Comparison of ENCODE assay signal across 8 mouse cellular contexts in genomic region chr4:103213859-103214497, GRCm38 (mm10). TPM values are rescaled to one million over a fixed set of nuclear protein-coding genes. Genes with fewer than 3 reads are reported as not detected.
A peak's percentile ranks its signal among the peaks of the same experiment; 100 is the strongest.
DNase-seq lines count a peak whose midpoint lies in the region; ATAC-seq lines count a peak whose summit lies in the region.

No protein-coding gene starts in this region.

- H3K27me3 ChIP-seq in heart, embryonic 11.5 days (ENCODE audit: control insufficient read depth, insufficient read depth, low read length): no peaks in the 10 kb centered on the region
- no peaks in the 10 kb centered on the region for H3K27me3 ChIP-seq in hindbrain, embryonic 10.5 days (ENCODE audit: insufficient read depth, poor library complexity, severe bottlenecking)
- no peaks in the 10 kb centered on the region for H3K27me3 ChIP-seq in liver, embryonic 13.5 days
- H3K27me3 ChIP-seq in stomach, embryonic 14.5 days (ENCODE audit: control insufficient read depth, insufficient read depth, low read length): no peaks in the 10 kb centered on the region

- DNase-seq in heart, postnatal 4 days: no peak
- peak; percentile 70 for DNase-seq in CD4-positive, CD25-positive, alpha-beta regulatory T cell, adult 2 months (ENCODE audit: low read depth, low spot score)
- peak; percentile 15 to 27 for DNase-seq in cerebellum, postnatal 36 days
- peak; percentile 19 for DNase-seq in hindbrain, embryonic 10.5 days (ENCODE audit: low spot score)
- no peak for DNase-seq in liver, embryonic 13.5 days
- no peak for DNase-seq in spleen, postnatal 4 days (ENCODE audit: low spot score in 2 of 2)

- H3K27ac ChIP-seq in heart, embryonic 11.5 days (ENCODE audit: low read depth, low read length): peak overlapping the region; percentile 96
- peak overlapping the region; percentile 98 for H3K27ac ChIP-seq in hindbrain, embryonic 10.5 days
- H3K27ac ChIP-seq in liver, embryonic 13.5 days: peak overlapping the region; percentile 92
- H3K27ac ChIP-seq in stomach, embryonic 14.5 days (ENCODE audit: low read length): peak overlapping the region; percentile 96

- no peaks in the 10 kb centered on the region for H3K9me3 ChIP-seq in heart, embryonic 11.5 days (replicated peaks; ENCODE audit: control insufficient read depth, low read length)
- no peaks in the 10 kb centered on the region for H3K9me3 ChIP-seq in hindbrain, embryonic 10.5 days
- no peaks in the 10 kb centered on the region for H3K9me3 ChIP-seq in liver, embryonic 13.5 days (replicated peaks)
- H3K9me3 ChIP-seq in stomach, embryonic 14.5 days (ENCODE audit: control insufficient read depth, low read depth, low read length): no peaks in the 10 kb centered on the region

- peak overlapping the region; percentile 74 for H3K4me2 ChIP-seq in heart, embryonic 11.5 days
- H3K4me2 ChIP-seq in liver, embryonic 13.5 days: peak overlapping the region; percentile 90
- peak overlapping the region; percentile 71 for H3K4me2 ChIP-seq in stomach, embryonic 14.5 days (replicated peaks; ENCODE audit: low read depth, low read length)

- H3K36me3 ChIP-seq in heart, embryonic 11.5 days (ENCODE audit: control insufficient read depth, insufficient read depth, low read length): no peaks in the 10 kb centered on the region
- H3K36me3 ChIP-seq in hindbrain, embryonic 10.5 days: peaks cover 25% of the 10 kb centered on the region
- peaks cover 26% of the 10 kb centered on the region for H3K36me3 ChIP-seq in liver, embryonic 13.5 days
- peaks cover 12% of the 10 kb centered on the region for H3K36me3 ChIP-seq in stomach, embryonic 14.5 days (ENCODE audit: control insufficient read depth, insufficient read depth, low read length)

- WGBS in heart, embryonic 11.5 days (ENCODE audit: insufficient replicate concordance): 5% methylated on average over 30 of the region's 30 CpGs
- 6% methylated on average over 30 of the region's 30 CpGs for WGBS in hindbrain, embryonic 10.5 days
- WGBS in liver, embryonic 13.5 days (ENCODE audit: insufficient replicate concordance): 5% methylated on average over 30 of the region's 30 CpGs
- WGBS in stomach, embryonic 14.5 days: 2% methylated on average over 30 of the region's 30 CpGs

- H3K4me3 ChIP-seq in heart, embryonic 11.5 days (ENCODE audit: low read depth, low read length): peak overlapping the region; percentile 70
- peak overlapping the region; percentile 81 for H3K4me3 ChIP-seq in hindbrain, embryonic 10.5 days
- peak overlapping the region; percentile 94 for H3K4me3 ChIP-seq in liver, embryonic 13.5 days (replicated peaks)
- H3K4me3 ChIP-seq in stomach, embryonic 14.5 days (ENCODE audit: low read depth, low read length): peak overlapping the region; percentile 86

- 0 out of 2 replicates have a peak, but pooled peaks cover 2% of the 10 kb centered on the region for H3K4me1 ChIP-seq in heart, embryonic 11.5 days (ENCODE audit: control insufficient read depth, insufficient read depth, low read length)
- H3K4me1 ChIP-seq in hindbrain, embryonic 10.5 days (replicated peaks): peaks cover 27% of the 10 kb centered on the region
- peaks cover 31% of the 10 kb centered on the region for H3K4me1 ChIP-seq in liver, embryonic 13.5 days (replicated peaks)
- H3K4me1 ChIP-seq in stomach, embryonic 14.5 days (ENCODE audit: control insufficient read depth, insufficient read depth, low read length): peaks cover 8% of the 10 kb centered on the region; the same call in 1 of the 2 replicates

- ATAC-seq in heart, embryonic 11.5 days (replicated peaks; ENCODE audit: insufficient number of reproducible peaks, low FRiP score, low TSS enrichment): no peak
- ATAC-seq in liver, embryonic 13.5 days (ENCODE audit: low read depth): no peak
- no peak for ATAC-seq in stomach, embryonic 14.5 days (ENCODE audit: insufficient number of reproducible peaks, insufficient read depth, low FRiP score, low read depth)

- H3K9ac ChIP-seq in heart, embryonic 11.5 days (ENCODE audit: low read depth, low read length): peak overlapping the region; percentile 91
- peak overlapping the region; percentile 98 for H3K9ac ChIP-seq in liver, embryonic 13.5 days
- H3K9ac ChIP-seq in stomach, embryonic 14.5 days (replicated peaks; ENCODE audit: low read depth, low read length): peak overlapping the region; percentile 93

RNA-seq across cellular contexts. Expression of gene Slc35d1, which starts 1.0 kb away (rescaled TPM):
- 8.8 and 11.1 TPM in 2 replicates for polyA plus RNA-seq in heart, embryonic 11.5 days (2014; fragmentation: Nextera tagmentation; extraction: Ambion mirVana)
- 1 to 10 TPM; 8.4 to 8.8 TPM for total RNA-seq in heart, postnatal 4 days (2021)
- 8.0 and 10.2 TPM in 2 replicates for polyA plus RNA-seq in hindbrain, embryonic 10.5 days (2016; fragmentation: Nextera tagmentation; extraction: Ambion mirVana)
- polyA plus RNA-seq in liver, embryonic 13.5 days (2015; fragmentation: Nextera tagmentation; extraction: Ambion mirVana): 4.6 and 5.7 TPM in 2 replicates
- polyA plus RNA-seq in stomach, embryonic 14.5 days (2014; fragmentation: Nextera tagmentation; extraction: Ambion mirVana): 10.1 and 10.6 TPM in 2 replicates

Comparison
In these comparisons a context has a peak if more than half of its experiments do, and no peak if none do; other contexts are left out.
1. DNase-seq: peak in CD4-positive, CD25-positive, alpha-beta regulatory T cell, adult 2 months (single experiment), cerebellum, postnatal 36 days (2 of 2) and hindbrain, embryonic 10.5 days (single experiment); none in heart, postnatal 4 days (single experiment), liver, embryonic 13.5 days (single experiment) and spleen, postnatal 4 days (0 of 2).
2. Peak in every context shown above with its lines, with median percentiles within 50 percentile points of each other: H3K27ac ChIP-seq, H3K4me2 ChIP-seq, H3K4me3 ChIP-seq and H3K9ac ChIP-seq.